Mouse (Mus musculus): Measurements from ENCODE around the gene Epb41. TPM values are rescaled to one million over a fixed set of nuclear protein-coding genes. Genes with fewer than 3 reads are reported as not detected.

Epb41 gene
- polyA plus RNA-seq, 1 experiment from 2014 or later: 95.5 TPM

DNA sequence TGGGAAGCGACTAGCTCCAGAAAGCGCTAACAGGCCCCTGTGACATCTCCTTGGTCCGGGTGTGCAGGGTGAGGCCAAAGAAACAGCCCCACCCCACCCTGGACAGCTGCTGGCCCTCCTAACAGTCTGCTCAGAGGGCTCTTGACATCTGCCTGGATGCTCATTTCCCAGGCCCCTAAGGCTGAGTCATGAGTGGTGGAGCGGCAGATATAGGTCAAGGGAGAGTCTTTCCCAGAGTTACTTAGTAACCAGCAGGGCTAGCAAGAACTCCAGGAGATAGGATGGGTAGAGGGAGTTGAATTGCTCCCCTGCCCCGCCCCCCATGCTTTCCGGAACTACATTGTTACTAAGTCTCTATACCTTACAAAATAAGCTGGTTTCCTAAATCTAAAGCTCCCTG lies 18.0 kb upstream of the Epb41 start:
- Histone ChIP-seq H3K4me1 (replicated peaks) (no peaks in the 10 kb centered on the region), H3K27ac (replicated peaks) (no peak overlapping the region), H3K9me3 (no peaks in the 10 kb centered on the region), H3K4me2 (no peak overlapping the region), H3K27me3 (no peaks in the 10 kb centered on the region), H3K36me3 (no peaks in the 10 kb centered on the region), H3K9ac (no peak overlapping the region), H3K4me3 (no peak overlapping the region)
- no peak for ATAC-seq (ENCODE audit: low read depth)
- WGBS: 62% methylated on average over 6 of the region's 6 CpGs

- 21% methylated on average over 7 of the region's 7 CpGs for WGBS
- Histone ChIP-seq H3K9ac (no peak overlapping the region), H3K4me1 (replicated peaks) (0 out of 2 replicates have a peak, but pooled peaks cover 3% of the 10 kb centered on the region), H3K9me3 (no peaks in the 10 kb centered on the region), H3K4me3 (no peak overlapping the region), H3K27ac (replicated peaks) (no peak overlapping the region), H3K4me2 (no peak overlapping the region), H3K27me3 (no peaks in the 10 kb centered on the region), H3K36me3 (no peaks in the 10 kb centered on the region)
- ATAC-seq (ENCODE audit: low read depth): no peak
Measured at GRCm38 (mm10) chr4:132088921-132089320, 13.8 kb upstream of the Epb41 start.

- H3K27me3 ChIP-seq: no peaks in the 10 kb centered on the region
- 83% methylated on average over 7 of the region's 7 CpGs for WGBS
- no peak for ATAC-seq (ENCODE audit: low read depth)
Measured at GRCm38 (mm10) chr4:132085114-132085513, 10.0 kb upstream of the Epb41 start.

GRCm38 (mm10) chr4:132080492-132080983 lies 5.4 kb upstream of the Epb41 start:
- Histone ChIP-seq H3K4me1 (replicated peaks) (0 out of 2 replicates have a peak, but pooled peaks cover 10% of the 10 kb centered on the region), H3K4me3 (no peak overlapping the region), H3K27me3 (no peaks in the 10 kb centered on the region), H3K36me3 (no peaks in the 10 kb centered on the region), H3K4me2 (no peak overlapping the region), H3K27ac (replicated peaks) (no peak overlapping the region), H3K9ac (no peak overlapping the region), H3K9me3 (no peaks in the 10 kb centered on the region)
- WGBS: 68% methylated on average over 4 of the region's 4 CpGs
- ATAC-seq (ENCODE audit: low read depth): no peak

More at GRCm38 (mm10) chr4:132085114-132085513, 10.0 kb upstream of the Epb41 start:
- Histone ChIP-seq H3K27ac (replicated peaks) (no peak overlapping the region), H3K4me2 (no peak overlapping the region), H3K9me3 (no peaks in the 10 kb centered on the region), H3K4me1 (replicated peaks) (0 out of 2 replicates have a peak, but pooled peaks cover 8% of the 10 kb centered on the region), H3K9ac (no peak overlapping the region), H3K4me3 (no peak overlapping the region), H3K36me3 (no peaks in the 10 kb centered on the region)

GRCm38 (mm10) chr4:132079555-132080275 lies 4.6 kb upstream of the Epb41 start:
- 14% methylated on average over 19 of the region's 19 CpGs for WGBS
- Histone ChIP-seq H3K9me3 (no peaks in the 10 kb centered on the region), H3K9ac (no peak overlapping the region), H3K4me2 (0 out of 2 replicates have a peak overlapping the region, but pooled peaks have one; percentile 20), H3K27me3 (no peaks in the 10 kb centered on the region), H3K4me3 (no peak overlapping the region), H3K36me3 (no peaks in the 10 kb centered on the region), H3K27ac (replicated peaks) (no peak overlapping the region), H3K4me1 (replicated peaks) (peaks cover 14% of the 10 kb centered on the region; the same call in 1 of the 2 replicates)
- ATAC-seq (ENCODE audit: low read depth): no peak

DNA sequence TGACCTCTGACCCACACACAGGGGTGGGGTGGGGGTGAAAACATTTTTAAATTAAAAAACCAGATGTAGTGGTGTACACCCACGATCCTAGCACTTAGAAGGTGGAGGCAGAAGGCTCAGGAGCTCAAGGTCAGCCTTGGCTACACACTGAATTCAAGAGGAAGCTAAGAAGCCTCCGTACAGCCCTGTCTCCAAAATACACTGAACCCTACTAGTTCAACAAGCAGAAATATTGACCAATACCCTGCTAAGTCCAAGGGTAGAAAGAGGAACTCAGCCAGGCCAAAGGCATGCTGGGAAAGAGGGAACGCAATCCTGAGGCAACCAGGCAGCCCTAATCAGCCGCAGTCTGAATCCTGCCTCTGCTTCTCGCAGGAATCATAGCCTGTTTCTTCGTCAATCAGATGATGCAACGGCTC lies 3.2 kb upstream of the Epb41 start:
- H3K9ac ChIP-seq: no peak overlapping the region
- H3K4me1 ChIP-seq (replicated peaks): peaks cover 15% of the 10 kb centered on the region
- H3K4me3 ChIP-seq: no peak overlapping the region
- no peaks in the 10 kb centered on the region for H3K36me3 ChIP-seq
- H3K4me2 ChIP-seq: no peak overlapping the region
- H3K27ac ChIP-seq (replicated peaks): no peak overlapping the region
- 59% methylated on average over 7 of the region's 7 CpGs for WGBS
- no peak for ATAC-seq (ENCODE audit: low read depth)
- no peaks in the 10 kb centered on the region for H3K9me3 ChIP-seq
- H3K27me3 ChIP-seq: peaks cover 6% of the 10 kb centered on the region; the same call in 1 of the 2 replicates

GRCm38 (mm10) chr4:132077445-132077844 lies 2.3 kb upstream of the Epb41 start:
- Histone ChIP-seq H3K4me1 (replicated peaks) (peaks cover 15% of the 10 kb centered on the region), H3K9me3 (no peaks in the 10 kb centered on the region), H3K36me3 (no peaks in the 10 kb centered on the region), H3K27me3 (peaks cover 13% of the 10 kb centered on the region; the same call in 1 of the 2 replicates), H3K9ac (no peak overlapping the region), H3K4me3 (no peak overlapping the region), H3K4me2 (no peak overlapping the region), H3K27ac (replicated peaks) (no peak overlapping the region)
- no peak for ATAC-seq (ENCODE audit: low read depth)
- WGBS: 68% methylated on average over 7 of the region's 7 CpGs

- Histone ChIP-seq H3K9ac (no peak overlapping the region), H3K9me3 (no peaks in the 10 kb centered on the region), H3K36me3 (no peaks in the 10 kb centered on the region), H3K27ac (replicated peaks) (no peak overlapping the region), H3K4me2 (no peak overlapping the region; the same call in 1 of the 2 replicates), H3K27me3 (peaks cover 13% of the 10 kb centered on the region; the same call in 1 of the 2 replicates), H3K4me3 (no peak overlapping the region), H3K4me1 (replicated peaks) (peaks cover 15% of the 10 kb centered on the region)
- no peak for ATAC-seq (ENCODE audit: low read depth)
- 41% methylated on average over 20 of the region's 20 CpGs for WGBS
Measured at GRCm38 (mm10) chr4:132076480-132077405, 1.6 kb upstream of the Epb41 start.

DNA sequence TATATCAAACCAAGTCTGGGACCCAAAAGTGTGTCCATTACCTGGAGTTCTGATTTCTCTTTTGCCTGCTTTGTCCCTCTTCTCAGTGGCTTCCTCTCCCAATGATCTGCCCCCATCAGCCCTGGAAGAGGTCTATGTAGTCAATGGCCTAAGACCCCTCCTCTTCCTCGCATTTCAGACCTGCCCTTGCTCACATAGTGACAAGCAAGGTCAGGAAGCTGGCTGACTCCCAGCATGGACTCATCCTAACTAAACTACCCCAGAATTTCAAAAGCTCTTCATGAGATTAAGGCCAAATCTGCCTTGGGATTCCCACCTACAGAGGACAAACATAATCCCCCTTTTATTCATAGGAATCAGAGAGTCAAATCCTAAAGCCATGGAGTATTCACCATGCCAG lies 675 bp upstream of the Epb41 start:
- Histone ChIP-seq H3K4me3 (peak overlapping the region; percentile 59), H3K36me3 (no peaks in the 10 kb centered on the region), H3K9ac (no peak overlapping the region), H3K4me2 (peak overlapping the region; percentile 97), H3K27me3 (peaks cover 13% of the 10 kb centered on the region; the same call in 1 of the 2 replicates), H3K27ac (replicated peaks) (no peak overlapping the region), H3K4me1 (replicated peaks) (peaks cover 15% of the 10 kb centered on the region), H3K9me3 (no peaks in the 10 kb centered on the region)
- ATAC-seq (ENCODE audit: low read depth): no peak
- WGBS: 44% methylated on average over 1 of the region's 1 CpGs

DNA sequence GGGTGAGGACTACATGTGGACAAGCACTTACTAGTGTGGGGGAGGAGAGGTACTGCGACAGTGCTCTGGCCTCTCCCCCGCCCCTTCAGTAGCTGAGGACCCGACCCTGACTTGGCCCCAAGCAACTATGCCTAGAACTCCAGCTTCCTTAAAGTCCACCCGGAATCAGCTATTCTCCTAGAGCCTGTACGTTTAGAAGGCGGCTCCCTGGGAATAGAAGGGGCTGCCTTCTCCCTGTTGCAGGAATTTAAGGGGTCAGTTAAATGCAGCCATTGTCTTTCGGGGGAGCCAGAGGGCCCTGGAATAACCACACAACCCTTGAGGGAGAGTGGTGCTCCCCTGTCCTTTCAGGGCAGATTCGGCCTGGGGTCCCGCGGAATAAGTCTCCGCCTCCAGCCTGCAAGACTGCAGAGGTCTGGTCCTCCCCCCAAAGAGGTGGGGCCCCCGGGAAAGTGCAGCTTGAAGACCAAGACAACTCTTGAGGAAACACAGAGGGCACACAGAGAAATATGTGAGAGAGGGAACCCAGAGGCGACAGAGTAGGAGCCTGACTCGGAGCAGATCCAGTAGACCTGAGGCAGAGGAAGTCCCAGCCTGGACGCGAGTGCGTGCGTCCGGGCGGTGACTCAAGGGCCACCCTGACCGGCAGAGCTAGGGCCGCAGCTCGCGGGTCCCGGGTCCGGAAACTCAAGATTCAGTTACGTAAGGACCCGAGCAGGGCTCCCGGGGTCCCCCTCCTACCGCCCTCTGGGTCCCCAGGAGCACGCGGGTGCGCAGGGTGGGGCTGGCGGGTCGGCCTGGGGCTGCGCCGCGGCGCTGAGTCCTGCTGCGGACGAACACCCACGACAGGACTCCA lies 816 bp downstream of the Epb41 start, which contains the start of gene Gm10300:
Gene Gm10300, plus strand, starts transcription at position 621 of the 856 bp plus-strand sequence.
- peaks cover 15% of the 10 kb centered on the region for H3K4me1 ChIP-seq (replicated peaks)
- H3K27ac ChIP-seq (replicated peaks): no peak within 1 kb of the TSS
- H3K4me3 ChIP-seq: peak within 1 kb of the TSS; percentile 59
- no peaks in the 10 kb centered on the region for H3K9me3 ChIP-seq
- H3K9ac ChIP-seq: peak within 1 kb of the TSS; percentile 76
- peaks cover 13% of the 10 kb centered on the region; the same call in 1 of the 2 replicates for H3K27me3 ChIP-seq
- H3K4me2 ChIP-seq: peak within 1 kb of the TSS; percentile 97
- ATAC-seq (ENCODE audit: low read depth): peak; percentile 65
- H3K36me3 ChIP-seq: no peaks in the 10 kb centered on the region
- WGBS: under 1% methylated on average over 42 of the region's 42 CpGs

DNA sequence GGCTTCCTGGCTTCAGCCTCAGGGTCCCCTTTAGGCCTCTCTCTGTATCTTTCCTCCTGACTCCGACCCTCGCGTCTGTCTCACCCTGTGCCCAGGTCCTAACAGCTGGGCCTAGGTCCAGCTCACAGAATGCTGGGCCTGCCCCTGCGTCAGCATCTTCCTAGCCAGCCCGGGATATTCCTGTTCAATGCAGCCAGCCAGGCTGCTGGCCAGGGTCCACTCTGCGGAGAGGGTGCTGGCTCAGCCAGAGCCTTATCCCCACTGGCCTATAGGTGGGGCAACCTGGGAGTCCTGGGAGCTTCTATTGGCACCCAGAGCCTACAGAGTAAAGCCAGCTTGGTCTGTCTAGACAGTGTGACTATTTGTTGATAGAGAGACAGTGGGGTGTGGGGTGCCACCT lies 2.2 kb downstream of the Epb41 start:
- H3K4me3 ChIP-seq: no peak overlapping the region
- no peak for ATAC-seq (ENCODE audit: low read depth)
- no peak overlapping the region for H3K9ac ChIP-seq
- H3K27me3 ChIP-seq: peaks cover 13% of the 10 kb centered on the region; the same call in 1 of the 2 replicates
- H3K9me3 ChIP-seq: no peaks in the 10 kb centered on the region
- no peak overlapping the region for H3K27ac ChIP-seq (replicated peaks)
- 71% methylated on average over 6 of the region's 6 CpGs for WGBS
- no peak overlapping the region for H3K4me2 ChIP-seq
- H3K36me3 ChIP-seq: no peaks in the 10 kb centered on the region
- peaks cover 15% of the 10 kb centered on the region for H3K4me1 ChIP-seq (replicated peaks)
